Mouse (Mus musculus): ENCODE data around the gene Lgsn.
A peak's percentile ranks its signal among the peaks of the same experiment; 100 is the strongest.

The Lgsn gene

GRCm38 (mm10) chr1:31176101-31176500 is at the start of gene Lgsn:
Gene Lgsn, plus strand, starts transcription at chr1:31176401.
- DNase-seq (ENCODE audit: low read depth, low spot score) = no peak

GRCm38 (mm10) chr1:31138387-31138786 is 37.8 kb upstream of the Lgsn start:
- no peak for DNase-seq (ENCODE audit: low read depth, low spot score)

DNA sequence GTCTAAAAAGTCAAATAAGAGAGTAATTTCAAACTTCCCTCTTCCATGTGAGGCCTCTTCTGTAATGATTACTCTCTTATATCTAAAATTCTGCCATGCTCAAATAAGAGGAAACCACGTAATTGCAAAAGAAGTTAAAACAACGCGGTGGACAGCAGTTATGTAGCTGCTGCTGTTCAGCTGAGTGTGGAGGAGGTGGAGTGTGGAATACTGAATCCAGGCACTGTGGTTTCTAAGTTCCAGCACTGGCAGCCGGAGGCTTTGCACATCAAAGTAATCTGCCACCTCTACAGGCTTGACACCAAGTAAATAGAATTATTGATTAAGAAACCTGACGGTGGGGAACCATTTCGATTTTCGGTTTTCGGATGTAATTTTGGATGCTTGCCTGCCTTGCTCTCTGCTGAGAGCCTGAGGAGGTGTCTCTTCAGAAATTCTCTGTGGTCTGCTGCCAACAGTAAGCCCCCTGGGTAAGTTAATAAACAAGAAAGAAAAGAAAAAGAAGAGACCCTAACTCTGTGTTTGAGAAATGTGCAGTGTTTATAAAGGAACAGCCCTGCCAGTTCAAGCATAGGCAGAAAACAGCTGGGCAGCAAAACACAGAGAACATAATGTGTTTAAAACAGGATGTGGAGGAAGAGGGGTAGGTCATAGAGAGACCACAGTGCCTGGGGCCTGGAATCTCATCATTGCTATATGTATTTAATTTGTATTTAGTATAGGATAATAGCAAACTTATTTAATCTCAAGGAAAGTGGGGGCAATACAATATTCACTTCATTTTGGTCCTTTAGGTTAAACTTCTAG is 33.7 kb upstream of the Lgsn start:
- DNase-seq (ENCODE audit: low read depth, low spot score) = no peak

- no peak for DNase-seq (ENCODE audit: low read depth, low spot score)
Measured at GRCm38 (mm10) chr1:31143571-31143970, 32.6 kb upstream of the Lgsn start.

DNA sequence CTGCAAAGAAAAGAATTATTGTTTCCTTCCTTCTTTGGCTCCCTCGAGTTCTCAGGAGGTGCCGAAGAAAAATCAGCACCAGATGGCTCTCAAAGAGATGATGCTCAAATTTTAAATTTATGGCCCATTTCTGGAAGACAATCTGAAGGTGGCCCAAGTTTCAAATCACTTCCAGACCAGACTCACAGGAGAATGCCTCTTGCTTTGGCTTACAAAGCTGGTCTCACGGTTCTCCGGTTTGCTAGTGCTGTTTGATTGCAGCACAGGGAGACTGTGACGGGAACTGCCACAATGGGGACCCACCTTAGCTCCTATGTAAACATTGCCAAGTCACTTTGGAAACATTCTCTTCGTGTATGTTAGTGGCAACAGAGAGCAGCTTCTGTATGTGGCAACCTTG is 26.5 kb upstream of the Lgsn start:
- DNase-seq (ENCODE audit: low read depth, low spot score) = no peak

- DNase-seq (ENCODE audit: low read depth, low spot score) = no peak
Measured at GRCm38 (mm10) chr1:31150546-31150945, 25.7 kb upstream of the Lgsn start.

- DNase-seq (ENCODE audit: low read depth, low spot score) = no peak
Measured at GRCm38 (mm10) chr1:31152799-31153426, 23.3 kb upstream of the Lgsn start.

DNA sequence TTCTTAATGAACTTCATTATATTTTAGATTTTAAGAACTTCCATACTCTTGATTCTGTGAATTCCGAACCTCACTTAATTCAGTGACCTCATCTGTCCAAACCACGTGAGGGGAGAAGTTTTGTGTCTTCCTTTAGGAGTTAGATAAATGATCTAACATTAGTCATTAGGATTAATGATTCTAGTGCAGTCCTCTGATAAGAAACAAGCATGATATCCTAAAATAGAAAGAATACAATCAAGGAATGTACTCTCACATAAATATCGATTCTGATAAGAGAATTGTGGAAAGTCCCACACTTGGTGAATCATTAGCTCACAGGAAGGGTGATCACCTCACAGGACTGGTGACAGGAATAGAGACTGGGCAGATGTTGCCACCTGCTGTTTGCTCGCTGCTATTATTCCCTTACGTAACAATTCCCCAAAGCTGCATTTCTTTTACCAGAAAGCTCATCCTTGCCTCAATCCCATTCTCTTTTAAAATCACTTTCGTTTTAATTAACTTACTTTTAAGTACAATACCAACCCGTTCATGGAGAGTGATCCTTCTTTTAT is 22.3 kb upstream of the Lgsn start:
- peak; percentile 59 for DNase-seq (ENCODE audit: low read depth, low spot score)

DNA sequence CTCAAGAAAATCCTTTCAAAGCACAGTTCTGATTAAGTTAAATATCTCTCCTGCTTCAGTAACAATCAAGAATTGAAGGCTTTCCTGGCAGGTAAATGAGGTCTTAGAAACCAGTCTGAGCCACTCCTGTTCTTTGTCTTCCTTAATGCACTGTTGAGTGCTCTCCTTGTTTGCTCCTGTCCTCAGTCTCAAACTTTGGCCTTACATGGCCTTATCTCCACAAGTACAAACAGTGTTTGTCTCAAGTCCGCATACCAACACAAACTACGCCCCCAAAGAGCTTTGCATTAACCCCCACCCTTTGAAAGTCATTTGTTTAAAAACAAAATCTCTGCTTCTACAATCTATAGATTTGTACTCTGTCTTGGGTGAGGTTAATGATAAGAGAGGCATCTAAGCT is 20.0 kb upstream of the Lgsn start:
- DNase-seq (ENCODE audit: low read depth, low spot score) = no peak

- no peak for DNase-seq (ENCODE audit: low read depth, low spot score)
Measured at GRCm38 (mm10) chr1:31156884-31157283, 19.3 kb upstream of the Lgsn start.

DNA sequence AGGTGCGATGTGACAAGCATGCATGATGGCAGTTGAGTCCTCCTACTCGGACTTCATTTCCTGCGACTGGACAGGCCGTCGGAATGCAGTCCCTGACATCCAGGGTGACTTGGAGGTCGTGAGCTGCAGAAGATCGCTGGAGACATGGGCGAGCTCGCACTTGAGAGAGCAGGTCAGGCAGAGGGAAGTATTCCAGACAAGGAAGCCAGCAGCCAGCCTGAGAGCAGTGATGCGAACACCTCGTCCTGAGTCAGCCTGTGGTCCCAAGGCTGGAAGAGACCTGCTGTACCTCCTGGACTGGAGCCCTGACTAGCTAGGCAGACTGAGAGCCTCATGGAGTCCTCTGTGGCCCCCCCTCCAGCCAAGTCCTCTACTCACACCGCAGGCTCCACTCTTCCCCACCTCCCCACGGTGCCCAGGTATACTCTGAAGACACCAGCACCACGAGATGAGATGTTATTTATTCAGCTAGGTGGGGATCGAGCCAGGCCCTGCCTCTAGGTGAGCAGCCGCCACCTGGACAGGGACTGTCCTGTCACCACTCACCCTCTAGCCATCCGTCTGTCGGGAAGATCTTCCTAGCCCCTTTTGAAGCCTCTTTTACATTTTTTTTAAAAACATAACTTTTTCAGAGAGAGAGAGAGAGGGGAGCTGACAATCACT is 11.5 kb upstream of the Lgsn start:
- no peak for DNase-seq (ENCODE audit: low read depth, low spot score)

- DNase-seq (ENCODE audit: low read depth, low spot score) = no peak
Measured at GRCm38 (mm10) chr1:31165326-31166121, 10.7 kb upstream of the Lgsn start.

DNA sequence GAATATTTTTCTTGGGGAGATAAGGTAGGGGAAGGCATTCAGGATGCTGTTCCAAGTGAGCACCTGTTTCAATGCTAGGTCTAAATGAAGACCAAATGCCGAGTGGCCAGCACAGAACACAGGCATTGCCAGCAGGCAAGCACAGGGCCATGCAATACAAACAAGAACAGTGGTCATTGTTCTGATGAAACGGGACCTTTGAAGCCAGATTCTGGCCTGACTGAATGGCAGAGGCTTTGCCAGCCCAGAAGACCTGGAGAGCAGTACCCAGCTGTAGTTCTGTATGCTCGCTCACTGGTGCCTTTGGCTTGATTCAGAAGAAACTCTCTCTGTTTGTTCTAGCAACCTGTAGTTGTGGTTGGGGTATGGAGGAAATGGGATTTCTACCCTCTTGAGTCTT is 800 bp upstream of the Lgsn start:
- DNase-seq (ENCODE audit: low read depth, low spot score) = no peak

DNA sequence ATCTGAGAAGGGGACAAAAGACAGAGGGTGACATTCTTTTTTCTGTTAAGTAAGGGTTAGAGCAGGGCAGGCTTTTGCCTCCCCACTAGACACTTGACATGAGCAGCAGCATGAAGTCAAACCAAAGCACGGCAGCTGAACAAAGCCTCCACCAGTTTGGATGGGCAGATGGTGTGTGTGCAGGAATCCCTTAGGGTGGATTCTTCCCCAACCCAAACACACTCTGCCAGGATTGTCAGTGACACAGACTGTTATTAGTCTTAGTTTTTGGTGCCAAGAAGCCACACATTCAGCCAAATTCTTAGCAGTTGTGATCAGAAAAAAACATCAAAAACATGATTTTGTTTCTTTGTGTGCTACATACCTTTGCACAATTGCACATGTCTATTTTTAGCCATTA is 2.1 kb downstream of the Lgsn start:
- DNase-seq (ENCODE audit: low read depth, low spot score) = peak; percentile 28

- DNase-seq (ENCODE audit: low read depth, low spot score) = no peak
Measured at GRCm38 (mm10) chr1:31190237-31190866, 14.2 kb downstream of the Lgsn start.

DNA sequence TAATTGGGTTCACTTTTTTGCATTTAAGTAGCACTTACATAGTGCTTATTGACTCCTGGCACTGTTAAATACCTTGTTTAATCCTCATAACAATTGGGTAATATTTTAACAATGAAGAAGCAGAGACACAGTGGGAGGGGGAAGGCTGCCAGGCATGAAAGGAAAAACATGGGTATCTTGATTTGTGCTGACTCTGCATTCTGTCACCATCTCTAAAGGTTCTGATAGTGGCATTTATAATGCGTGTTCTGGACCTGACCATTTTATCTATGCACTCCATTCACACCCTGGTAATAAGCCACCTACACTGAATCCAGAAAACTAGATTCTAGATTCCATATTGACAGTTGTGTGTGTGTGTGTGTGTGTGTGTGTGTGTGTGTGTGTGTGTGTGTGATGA is 19.4 kb downstream of the Lgsn start:
- DNase-seq (ENCODE audit: low read depth, low spot score) = no peak

GRCm38 (mm10) chr1:31196959-31197358 is 20.8 kb downstream of the Lgsn start:
- no peak for DNase-seq (ENCODE audit: low read depth, low spot score)

GRCm38 (mm10) chr1:31203771-31204170 is 27.6 kb downstream of the Lgsn start:
- DNase-seq (ENCODE audit: low read depth, low spot score) = peak; percentile 47

GRCm38 (mm10) chr1:31205346-31205745 is 29.1 kb downstream of the Lgsn start:
- DNase-seq (ENCODE audit: low read depth, low spot score) = no peak

GRCm38 (mm10) chr1:31205770-31206169 is 29.6 kb downstream of the Lgsn start:
- DNase-seq (ENCODE audit: low read depth, low spot score) = no peak

DNA sequence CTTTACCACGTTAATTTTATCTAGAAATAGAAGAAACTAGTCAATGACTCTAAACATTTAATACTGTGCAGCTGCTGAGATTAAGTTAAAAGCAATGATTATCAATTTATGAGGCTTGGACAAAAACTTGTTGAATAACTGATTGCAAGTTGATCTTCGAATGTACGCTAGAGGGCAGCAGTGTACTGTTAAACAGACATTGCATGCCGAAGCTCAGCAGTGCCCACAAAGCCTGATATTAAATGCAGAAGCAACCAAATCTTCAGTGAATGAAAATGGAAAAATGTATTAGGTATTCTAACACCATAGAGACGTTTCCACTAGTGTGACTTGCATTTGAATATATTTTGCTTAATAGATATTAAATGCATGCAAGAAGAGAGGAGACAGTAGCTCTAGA is 33.9 kb downstream of the Lgsn start:
- DNase-seq (ENCODE audit: low read depth, low spot score) = peak; percentile 68
